Mouse (Mus musculus) heart, postnatal 4 days (tissue): Measurements from ENCODE around the gene Ercc1. TPM values are rescaled to one million over a fixed set of nuclear protein-coding genes. Genes with fewer than 3 reads are reported as not detected.

Experiments used
- DNase-seq: peaks from one replicate; pipeline ENCODE4 v3.0.0; 2021
- total RNA-seq, 2 experiments: library from RNA; stranded (reverse); gene quantifications; 2 replicates each; pipeline ENCODE4 v1.2.3; 2021

Gene Ercc1
- total RNA-seq, 2 experiments from 2014 or later = 42.4 to 43.5 TPM

GRCm38 (mm10) chr7:19338060-19338459 lies 6.5 kb upstream of the Ercc1 start:
- DNase-seq = no peak

DNA sequence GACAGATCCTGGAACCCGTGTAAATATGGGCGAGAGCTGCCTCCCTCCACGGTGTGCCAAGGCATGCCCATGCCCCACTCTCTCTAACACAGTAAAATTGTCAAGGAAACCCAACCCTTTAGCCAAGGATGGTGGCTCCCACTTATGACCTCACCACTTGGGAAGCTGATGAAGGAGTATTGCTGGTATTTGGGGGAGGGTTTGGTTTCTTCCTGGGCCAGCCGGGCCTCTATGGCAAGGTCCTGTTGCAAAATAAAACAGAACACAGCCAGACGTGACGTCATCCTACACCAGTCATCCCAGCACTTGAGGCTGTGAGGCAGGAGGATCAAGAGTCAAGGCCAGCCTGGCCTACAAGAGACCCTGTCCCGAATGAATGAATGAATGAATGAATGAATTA lies 6.0 kb upstream of the Ercc1 start:
- DNase-seq = no peak

DNA sequence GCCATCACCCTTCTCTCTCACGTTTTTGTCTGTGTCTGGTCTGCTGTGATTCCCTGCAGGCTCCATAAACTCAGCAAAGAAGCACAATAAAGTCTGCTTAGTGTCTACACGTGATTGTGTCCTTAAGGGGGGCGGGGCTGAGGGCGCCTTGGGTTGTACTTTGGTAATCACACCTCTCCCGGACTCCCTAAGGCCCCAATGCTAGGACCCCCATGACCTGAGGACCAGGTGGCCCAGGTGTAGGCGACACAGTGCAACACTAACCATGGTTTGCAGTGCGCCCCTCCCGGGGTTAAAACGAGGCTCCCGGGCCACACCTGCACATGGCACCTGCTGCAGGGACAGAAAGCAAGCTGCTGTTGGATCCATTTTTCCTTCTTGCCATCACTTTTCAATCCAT lies 3.3 kb upstream of the Ercc1 start:
- DNase-seq = no peak

DNA sequence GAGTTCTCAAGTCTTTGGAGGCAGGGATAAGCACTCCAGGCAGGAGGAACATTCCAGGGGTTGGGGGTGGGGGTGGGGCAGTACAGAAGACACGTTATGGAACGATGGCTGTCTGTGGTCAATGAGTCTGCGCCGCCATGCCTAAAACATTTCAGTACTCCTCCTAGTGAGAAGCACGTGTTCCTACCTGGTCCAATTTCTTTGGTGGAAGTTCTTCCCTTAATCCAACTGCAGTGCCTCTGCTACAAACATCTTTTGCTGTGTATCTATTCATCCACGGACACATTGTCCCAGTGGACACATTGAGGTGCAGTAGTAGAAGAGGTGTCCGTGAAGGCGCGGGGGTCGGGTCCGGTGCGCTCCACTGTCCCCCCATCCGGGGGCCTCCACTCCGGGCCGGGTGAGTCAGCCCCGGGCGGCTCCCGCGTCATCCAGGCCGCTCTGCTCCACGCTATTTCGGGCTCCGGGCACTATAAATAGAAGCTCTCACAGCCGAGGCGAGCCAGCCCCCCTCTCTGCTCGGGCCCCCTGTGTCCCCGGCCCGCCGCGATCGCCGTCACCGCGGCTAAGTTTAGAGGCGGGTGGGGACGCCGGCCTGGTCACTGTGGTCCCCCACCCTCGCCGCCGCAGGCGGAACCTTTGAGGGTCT lies 2.7 kb upstream of the Ercc1 start:
- peak; percentile 84 for DNase-seq

GRCm38 (mm10) chr7:19342481-19343027 lies 2.0 kb upstream of the Ercc1 start:
- DNase-seq = peak; percentile 94

DNA sequence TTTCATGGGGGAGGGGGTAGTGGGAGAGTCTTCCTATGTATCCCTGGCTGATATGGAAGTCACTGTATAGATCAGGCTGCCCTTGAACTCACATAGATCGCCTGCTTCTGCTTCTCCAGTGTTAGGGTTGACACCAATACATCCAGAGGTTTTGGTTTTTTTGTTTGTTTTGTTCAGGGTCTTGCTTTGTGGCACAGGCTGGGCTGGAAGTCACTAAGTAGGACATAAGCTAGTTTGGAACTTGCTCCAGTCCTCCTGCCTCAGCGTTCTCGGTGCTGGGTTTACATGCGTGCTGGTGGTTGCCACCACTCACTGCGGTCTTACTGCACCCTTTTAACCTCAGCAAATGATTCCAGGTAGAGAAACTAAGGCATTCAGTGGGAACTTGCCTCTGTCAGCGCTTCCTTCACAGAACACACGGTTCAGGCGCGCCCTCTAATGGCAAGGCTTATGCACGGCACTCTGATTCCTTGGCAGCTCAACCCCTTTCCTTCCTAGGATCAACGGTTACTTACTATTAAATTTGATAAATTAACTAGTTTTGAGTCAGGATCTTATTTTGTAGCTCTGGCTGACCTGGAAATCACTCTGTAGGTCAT lies 1.3 kb upstream of the Ercc1 start:
- DNase-seq = peak; percentile 85

GRCm38 (mm10) chr7:19344938-19345471 lies 427 bp downstream of the Ercc1 start:
- DNase-seq = peak; percentile 93

- no peak for DNase-seq
Observed at GRCm38 (mm10) chr7:19349188-19349915, 4.8 kb downstream of the Ercc1 start.

- no peak for DNase-seq
Observed at GRCm38 (mm10) chr7:19350221-19350620, 5.6 kb downstream of the Ercc1 start.

DNA sequence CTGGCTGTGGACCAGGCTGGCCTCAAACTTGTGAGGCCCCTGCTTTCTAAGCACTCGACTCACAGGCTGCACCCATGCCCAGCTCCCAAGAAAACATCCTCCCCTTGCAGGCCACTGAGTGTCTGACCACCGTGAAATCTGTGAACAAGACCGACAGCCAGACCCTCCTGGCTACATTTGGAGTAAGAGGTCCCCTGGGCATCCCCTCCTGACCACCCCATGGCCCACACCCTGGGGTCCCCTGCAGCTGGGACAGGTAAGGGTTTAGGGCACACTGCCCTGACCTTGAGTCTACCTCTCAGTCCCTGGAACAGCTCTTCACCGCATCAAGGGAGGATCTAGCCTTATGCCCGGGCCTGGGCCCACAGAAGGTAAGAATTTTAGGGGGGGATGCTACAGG lies 10.4 kb downstream of the Ercc1 start:
- no peak for DNase-seq

DNA sequence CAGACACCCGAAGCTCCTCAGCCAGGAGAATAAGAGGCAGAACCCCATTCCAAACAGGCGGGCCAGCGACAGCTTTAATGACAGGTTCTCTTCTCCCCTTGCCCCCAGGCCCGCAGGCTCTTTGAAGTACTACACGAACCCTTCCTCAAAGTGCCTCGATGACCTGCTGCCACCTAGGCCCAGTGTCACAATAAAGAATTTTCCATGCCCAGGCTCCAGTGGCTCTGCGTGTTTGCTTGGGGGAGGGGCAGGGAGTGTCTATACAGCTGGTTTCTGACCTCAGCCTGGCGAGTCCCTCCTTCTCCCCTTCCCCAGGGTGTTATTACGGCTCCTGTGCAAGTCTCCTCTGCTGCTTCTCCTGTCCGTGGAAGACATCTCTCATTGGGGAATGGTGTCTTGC lies 11.7 kb downstream of the Ercc1 start:
- DNase-seq = no peak

- no peak for DNase-seq
Observed at GRCm38 (mm10) chr7:19357381-19358375, 13.1 kb downstream of the Ercc1 start.

GRCm38 (mm10) chr7:19358634-19359033 lies 14.1 kb downstream of the Ercc1 start:
- no peak for DNase-seq

GRCm38 (mm10) chr7:19359299-19359891 lies 14.8 kb downstream of the Ercc1 start, which contains the start of the genes Cd3eap and Ppp1r13l:
Cd3eap (minus strand) TSS chr7:19359483.
Ppp1r13l (plus strand) TSS chr7:19359749.
- DNase-seq = peak; percentile 88

- DNase-seq = peak; percentile 77
Observed at GRCm38 (mm10) chr7:19359892-19360641, 15.5 kb downstream of the Ercc1 start.

DNA sequence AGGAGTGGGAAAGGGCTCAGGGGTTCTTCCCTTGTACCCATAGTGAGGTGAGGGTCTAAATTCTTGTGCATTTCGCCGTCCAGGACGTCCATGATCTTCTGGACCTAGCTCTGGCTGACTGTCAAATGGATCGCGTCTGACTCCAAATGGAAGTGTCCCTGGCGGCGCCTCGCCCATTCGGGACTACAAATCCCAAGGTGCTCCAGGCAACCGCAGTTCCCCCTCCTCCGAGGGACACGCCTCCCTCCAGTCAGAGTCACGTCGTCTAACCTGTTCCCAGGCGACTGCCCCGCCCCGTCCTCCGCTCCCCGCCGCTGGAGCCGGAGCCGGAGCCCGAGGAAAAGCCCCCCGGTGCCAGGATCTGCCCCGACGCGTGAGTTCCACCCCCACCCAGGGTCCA lies 16.4 kb downstream of the Ercc1 start:
- peak; percentile 93 for DNase-seq

DNA sequence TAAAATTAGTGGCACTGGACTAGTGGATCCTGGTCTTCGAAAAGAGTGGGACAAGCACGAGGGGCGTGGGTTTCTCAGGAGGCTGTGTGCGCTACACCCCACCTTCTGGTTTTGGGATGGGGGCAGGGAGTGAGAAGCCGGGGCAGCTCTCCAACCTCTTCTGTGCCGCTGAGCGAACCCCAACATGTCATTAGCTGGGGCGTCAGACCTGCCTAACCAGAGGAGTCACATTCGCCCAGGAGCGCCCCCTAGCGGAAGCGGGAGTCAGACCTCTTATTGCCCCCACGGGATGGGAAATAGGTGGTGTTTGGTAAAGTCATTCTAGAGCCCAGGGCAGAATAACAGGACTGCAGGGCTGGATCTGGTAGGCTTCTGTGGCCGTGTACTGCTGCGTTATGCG lies 17.1 kb downstream of the Ercc1 start:
- peak; percentile 89 for DNase-seq

DNA sequence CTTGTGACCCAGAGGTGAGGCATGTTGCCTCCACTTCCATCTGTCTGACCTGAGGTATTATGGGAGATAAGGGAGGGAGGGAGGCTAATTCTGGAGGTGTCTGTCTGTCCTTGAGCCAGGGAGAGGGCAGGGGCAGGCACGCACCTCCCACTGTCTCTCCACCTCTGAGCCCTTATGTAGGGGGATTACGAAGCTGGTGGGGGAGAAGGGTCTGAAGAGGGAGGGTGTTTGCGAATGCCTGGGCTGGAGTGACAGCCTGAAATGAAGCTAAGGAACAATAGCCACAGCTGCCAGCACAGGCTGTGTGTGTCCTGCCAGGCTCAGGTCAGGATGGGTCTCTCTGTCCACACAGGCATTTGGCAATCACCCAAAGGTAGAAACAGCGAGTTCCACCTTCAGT lies 17.7 kb downstream of the Ercc1 start:
- peak; percentile 49 for DNase-seq

DNA sequence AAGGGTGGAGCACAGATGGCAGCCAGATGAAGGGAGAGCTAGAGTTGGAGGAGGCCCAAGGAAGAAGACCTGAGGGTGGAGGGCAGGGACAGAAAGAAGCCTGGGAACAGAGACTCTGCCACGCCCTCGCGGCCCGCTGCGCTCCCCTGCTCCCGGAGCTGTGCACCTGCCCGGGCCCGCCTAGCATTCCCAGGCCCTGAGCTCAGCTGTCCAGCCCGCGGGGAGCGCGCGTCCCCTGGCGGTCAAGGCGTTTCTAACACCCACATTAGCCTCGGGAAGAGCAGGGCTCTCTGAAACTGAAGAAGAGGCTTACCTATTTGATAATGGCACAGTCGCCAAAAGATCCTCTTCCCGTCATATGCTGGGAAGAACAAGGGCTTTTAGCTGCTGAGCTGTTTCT lies 19.3 kb downstream of the Ercc1 start:
- peak; percentile 84 for DNase-seq

DNA sequence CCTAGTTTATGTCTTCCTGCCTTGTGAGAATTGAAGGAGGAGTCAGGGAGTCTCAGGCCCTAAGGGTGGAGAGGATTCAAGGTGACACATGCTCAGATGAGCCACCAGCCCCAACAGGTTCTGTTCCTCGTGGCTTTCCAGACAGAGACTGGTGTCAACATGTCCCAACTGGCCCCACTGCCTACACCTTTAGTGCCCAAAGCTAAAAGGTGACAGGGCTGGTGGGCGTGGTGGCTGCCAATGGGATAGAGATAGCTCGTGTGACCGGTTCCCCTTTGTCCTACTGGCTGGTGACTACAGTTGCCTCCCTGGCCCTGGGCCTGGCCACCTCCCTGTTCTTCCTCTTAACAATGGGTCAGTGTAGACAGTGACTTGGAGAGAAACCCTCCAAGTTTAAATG lies 20.8 kb downstream of the Ercc1 start:
- DNase-seq = no peak

GRCm38 (mm10) chr7:19368380-19368779 lies 23.8 kb downstream of the Ercc1 start:
- DNase-seq = peak; percentile 74
